Mouse (Mus musculus): ENCODE data around the gene Nr3c2. TPM values are rescaled to one million over a fixed set of nuclear protein-coding genes. Genes with fewer than 3 reads are reported as not detected.
A peak's percentile ranks its signal among the peaks of the same experiment; 100 is the strongest.

Nr3c2 gene
- total RNA-seq, 2 experiments from 2014 or later: 152 to 172 TPM

DNA sequence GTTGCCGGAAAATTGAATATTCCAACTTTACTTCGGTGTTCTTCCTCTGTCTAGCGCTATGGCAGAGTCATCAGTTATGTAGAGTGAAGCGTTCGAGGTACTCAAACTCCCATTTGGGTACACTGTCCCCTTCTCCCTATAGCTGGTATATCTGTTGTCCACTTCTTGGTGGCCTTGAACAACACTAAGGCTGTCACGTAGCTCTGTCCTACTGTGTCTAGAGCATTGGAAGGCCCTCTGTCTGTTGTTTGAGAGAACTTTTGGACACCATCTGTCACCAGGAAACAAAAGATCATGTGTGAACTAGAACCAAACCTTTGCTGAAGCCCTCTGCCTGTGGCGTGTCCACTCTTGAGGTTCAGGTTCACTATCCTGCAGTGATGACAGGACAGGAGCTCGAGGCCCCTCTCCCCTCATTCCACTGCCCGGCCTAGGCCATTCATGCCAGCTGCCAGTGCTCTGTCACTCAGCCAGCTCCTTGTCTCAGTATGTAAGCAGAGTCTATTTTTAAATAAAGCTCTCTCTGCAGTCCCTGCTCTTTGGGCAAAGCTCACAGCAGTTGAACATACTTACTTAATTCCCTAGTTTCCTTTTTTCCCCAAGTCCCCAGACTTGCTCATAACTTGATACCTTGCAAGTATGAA is 72.6 kb downstream of the Nr3c2 start:
- DNase-seq: no peak

- no peak for DNase-seq
These were observed 73.8 kb downstream of the Nr3c2 start for GRCm38 (mm10) chr8:76972947-76973552.

DNA sequence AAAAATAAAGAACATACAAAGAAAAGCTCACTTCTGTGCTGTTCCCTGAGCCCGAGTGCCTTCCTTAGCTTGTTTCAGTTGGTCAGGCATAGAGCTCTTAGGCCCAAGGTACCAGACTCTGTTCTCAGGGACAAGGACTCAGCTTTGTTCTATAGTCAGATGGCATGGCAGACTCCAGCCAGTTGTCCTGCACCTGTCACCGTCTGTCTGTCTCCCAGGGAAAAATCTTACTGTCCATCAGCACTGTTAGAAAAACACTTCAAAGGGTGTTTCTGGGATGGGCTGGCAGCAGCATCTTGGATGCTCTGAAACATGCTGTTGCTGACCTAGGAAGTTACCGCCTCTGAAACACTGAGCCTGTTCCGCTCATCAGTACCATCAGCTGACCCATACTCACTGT is 78.7 kb downstream of the Nr3c2 start:
- DNase-seq: no peak

DNA sequence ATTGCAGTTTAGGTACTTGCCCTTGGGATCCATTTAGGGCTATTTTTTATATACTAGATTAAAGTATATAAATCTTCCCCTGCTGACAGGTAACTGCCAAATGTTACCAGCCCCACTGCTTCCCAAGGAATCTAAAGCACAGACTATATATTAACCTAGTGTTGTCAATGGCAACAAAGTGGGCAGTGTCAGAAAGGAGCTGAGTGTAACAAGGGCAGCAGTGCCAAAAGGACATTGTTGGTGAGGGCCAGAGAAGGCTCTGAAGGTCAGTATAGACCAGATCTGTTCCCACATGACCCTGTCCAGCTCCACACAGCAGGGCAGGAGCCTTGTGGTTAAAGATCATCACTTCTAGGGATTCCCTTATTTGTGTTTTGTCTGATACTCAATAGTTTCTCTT is 84.8 kb downstream of the Nr3c2 start:
- DNase-seq: no peak

DNA sequence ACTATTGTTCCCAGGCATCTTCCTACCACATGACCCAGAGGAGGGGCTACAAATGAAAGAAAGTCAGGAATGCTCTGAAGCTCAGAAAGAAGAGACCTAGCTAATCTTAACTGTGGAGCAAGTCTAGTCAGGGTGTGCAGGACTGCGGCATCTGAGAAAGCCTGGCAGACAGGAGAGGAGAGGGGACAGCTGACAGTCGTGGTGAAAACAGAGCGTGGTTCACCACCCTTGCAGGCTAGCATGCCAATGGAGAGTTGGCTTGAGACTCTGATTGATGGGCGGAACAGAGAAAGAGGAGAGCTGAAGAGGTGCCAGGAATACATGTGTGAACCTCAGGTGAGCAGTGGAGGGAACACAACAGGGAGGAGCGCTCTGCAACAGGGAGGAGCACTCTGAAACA is 85.6 kb downstream of the Nr3c2 start:
- DNase-seq: no peak

- DNase-seq: no peak
These were observed 88.6 kb downstream of the Nr3c2 start for GRCm38 (mm10) chr8:76987876-76988275.

DNA sequence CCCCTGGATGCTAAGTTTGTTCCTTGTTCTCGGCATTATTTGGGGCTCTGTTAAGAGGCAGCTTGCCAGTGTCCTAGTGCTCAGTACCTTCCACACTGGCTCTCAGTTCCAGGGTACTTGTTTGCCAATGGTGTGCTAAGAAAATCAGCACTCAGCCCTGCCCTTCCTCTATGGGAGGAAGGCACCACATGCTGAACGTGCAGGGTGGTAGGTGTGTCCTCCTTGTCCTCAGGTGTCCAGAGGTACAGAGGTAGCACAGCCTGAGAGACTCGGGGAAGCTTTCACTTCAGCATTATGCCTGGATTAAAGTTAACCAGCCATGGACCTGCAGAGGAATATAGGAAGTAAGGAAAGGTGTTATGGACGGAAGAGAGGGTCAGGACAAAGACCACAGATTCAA is 99.0 kb downstream of the Nr3c2 start:
- no peak for DNase-seq

- no peak for DNase-seq
These were observed 110.2 kb downstream of the Nr3c2 start for GRCm38 (mm10) chr8:77009425-77009824.

DNA sequence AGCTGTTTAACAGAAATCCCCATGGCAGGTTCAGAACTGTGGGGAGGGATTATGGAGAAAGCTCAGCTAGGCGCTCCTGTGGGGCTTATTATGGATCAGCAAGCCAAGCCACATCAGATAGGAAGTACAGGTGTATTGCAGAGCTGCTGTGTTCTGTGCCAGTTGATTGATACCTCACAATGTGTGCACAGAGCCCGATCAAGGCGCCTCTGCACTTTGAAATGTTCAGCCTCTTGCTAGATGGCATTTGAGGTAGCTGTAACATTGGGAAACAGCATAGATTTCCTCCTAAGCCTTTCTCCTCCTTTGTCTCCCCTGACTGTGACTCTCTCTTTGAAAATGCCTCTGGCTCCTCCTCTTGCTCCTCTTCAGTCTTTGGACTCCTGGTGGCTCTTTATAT is 112.7 kb downstream of the Nr3c2 start:
- DNase-seq: no peak

DNA sequence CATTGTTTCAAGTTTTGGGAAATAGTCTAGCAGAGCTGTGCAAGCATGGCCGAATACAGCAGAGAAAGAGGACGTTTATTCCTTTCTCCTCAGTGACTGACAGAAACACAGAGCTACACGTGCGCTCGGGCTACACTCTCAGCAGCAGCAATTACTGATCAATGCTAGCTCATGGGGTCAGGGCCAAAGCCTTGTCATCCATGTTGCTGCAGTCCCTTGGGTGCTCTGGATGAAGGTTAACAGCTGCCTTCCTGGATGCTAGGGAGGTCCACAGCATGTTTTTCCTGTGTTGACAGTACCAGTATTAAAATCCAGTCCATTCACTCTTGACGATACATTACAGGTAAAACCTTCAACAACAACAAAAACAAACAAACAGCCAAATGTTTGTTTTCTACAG is 113.4 kb downstream of the Nr3c2 start:
- DNase-seq: no peak

- no peak for DNase-seq
These were observed 117.5 kb downstream of the Nr3c2 start for GRCm38 (mm10) chr8:77016713-77017112.

- no peak for DNase-seq
These were observed 124.8 kb downstream of the Nr3c2 start for GRCm38 (mm10) chr8:77023837-77024710.

GRCm38 (mm10) chr8:77031213-77031612 is 132.0 kb downstream of the Nr3c2 start:
- DNase-seq: no peak

- no peak for DNase-seq
These were observed 134.6 kb downstream of the Nr3c2 start for GRCm38 (mm10) chr8:77033706-77034464.

DNA sequence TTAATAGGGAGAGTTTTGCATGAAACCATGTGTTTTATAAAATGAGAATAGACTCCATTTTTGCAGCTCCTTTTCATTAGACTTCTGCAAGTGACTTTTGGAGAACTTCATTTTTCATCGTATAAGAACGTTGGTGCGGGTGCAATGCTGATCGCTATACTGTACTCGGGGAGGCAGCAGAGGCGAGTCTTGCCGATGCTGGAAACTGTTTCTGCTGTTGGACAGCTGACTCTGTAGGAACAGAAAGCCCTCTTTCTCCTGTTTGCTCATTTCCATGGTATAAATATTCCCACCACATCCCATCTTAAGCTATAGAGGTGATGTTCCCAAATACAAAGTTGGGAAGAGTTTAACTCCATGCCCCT is 135.2 kb downstream of the Nr3c2 start:
- DNase-seq: no peak

- DNase-seq: no peak
These were observed 142.0 kb downstream of the Nr3c2 start for GRCm38 (mm10) chr8:77041214-77041613.

- DNase-seq: no peak
These were observed 145.6 kb downstream of the Nr3c2 start for GRCm38 (mm10) chr8:77044849-77045248.

GRCm38 (mm10) chr8:77045711-77046110 is 146.5 kb downstream of the Nr3c2 start:
- DNase-seq: no peak

DNA sequence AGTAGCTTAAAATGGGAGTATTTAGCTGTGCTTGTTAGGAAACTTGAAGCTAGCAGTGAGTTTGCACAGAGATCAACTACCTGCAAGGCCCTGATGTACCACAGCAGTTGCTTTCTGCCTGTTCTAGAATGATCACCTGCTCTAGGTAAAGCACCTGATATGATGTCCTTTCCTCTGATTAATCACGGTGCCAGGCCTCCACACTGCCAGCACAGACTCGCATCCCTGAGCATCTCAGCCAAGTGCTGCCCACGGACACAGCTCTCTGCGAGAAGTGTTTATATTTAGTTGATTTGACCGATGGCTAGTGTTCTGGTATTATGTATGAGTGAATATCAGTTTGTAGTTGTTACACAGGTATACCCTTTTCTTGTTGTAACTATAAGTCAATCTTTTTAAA is 147.0 kb downstream of the Nr3c2 start:
- DNase-seq: no peak

- DNase-seq: no peak
These were observed 147.5 kb downstream of the Nr3c2 start for GRCm38 (mm10) chr8:77046731-77047130.

- DNase-seq: peak in 1 of 2 experiments; percentile 20
These were observed 152.4 kb downstream of the Nr3c2 start for GRCm38 (mm10) chr8:77051399-77052275.

GRCm38 (mm10) chr8:77055492-77056021 is 156.3 kb downstream of the Nr3c2 start:
- no peak for DNase-seq
